Mouse (Mus musculus): ENCODE measurements around the gene Nprl3.

- TF ChIP-seq CTCF (IDR thresholded peaks at IDR 0.05; ENCODE audit: borderline replicate concordance, insufficient read depth, low read length) = no peak
- no peak for TF ChIP-seq POLR2A (IDR thresholded peaks at IDR 0.05; ENCODE audit: low read depth, low read length)
These were observed 23.4 kb downstream of the Nprl3 start for GRCm38 (mm10) chr11:32244064-32244463.

All from embryonic fibroblast, embryonic 13.5 days (primary cell).